Mouse (Mus musculus) embryonic facial prominence, embryonic 11.5 days (tissue): ENCODE results near the gene 3110082I17Rik. TPM values are rescaled to one million over a fixed set of nuclear protein-coding genes. Genes with fewer than 3 reads are reported as not detected.

Experiments
- ATAC-seq: fragments of 200-750 bp; cut with Nextera tagmentation; replicated peaks from 2 replicates; pipeline ENCODE4 v1.8.0; 2017; ENCODE audit warnings: low read depth; ENCODE audit not compliant: insufficient number of reproducible peaks, low FRiP score, low TSS enrichment
- DNase-seq: peaks from one replicate; pipeline ENCODE4 v3.0.0-alpha.2; 2015; ENCODE audit warnings: low spot score
- H3K27ac ChIP-seq: fragments of 300-500 bp; sonication (generic); replicated peaks from 2 replicates; pipeline ENCODE4 v1.5.1; 2014; ENCODE audit warnings: mild to moderate bottlenecking, low read depth, low read length, control low read depth
- H3K27me3 ChIP-seq: fragments of 300-500 bp; sonication (generic); 2 replicates; pipeline ENCODE4 v1.6.1; 2014; ENCODE audit warnings: mild to moderate bottlenecking, low read length, moderate library complexity, mixed read lengths; ENCODE audit not compliant: control insufficient read depth, insufficient read depth
- H3K36me3 ChIP-seq: fragments of 300-500 bp; sonication (generic); replicated peaks from 2 replicates; pipeline ENCODE4 v1.6.1; 2014; ENCODE audit warnings: low read depth, mild to moderate bottlenecking, low read length, moderate library complexity, mixed read lengths; ENCODE audit not compliant: control insufficient read depth, insufficient read depth
- H3K4me1 ChIP-seq: fragments of 300-500 bp; sonication (generic); 2 replicates; pipeline ENCODE4 v1.6.1; 2014; ENCODE audit warnings: low read length, mixed read lengths; ENCODE audit not compliant: control insufficient read depth, insufficient read depth
- H3K4me2 ChIP-seq: fragments of 300-500 bp; sonication (generic); 2 replicates; pipeline ENCODE4 v1.6.1; 2014; ENCODE audit warnings: low read depth, mild to moderate bottlenecking, control low read depth, low read length, moderate library complexity
- H3K4me3 ChIP-seq: fragments of 300-500 bp; sonication (generic); 2 replicates; pipeline ENCODE4 v1.5.1; 2014; ENCODE audit warnings: low read depth, low read length, control low read depth
- H3K9ac ChIP-seq: fragments of 300-500 bp; sonication (generic); replicated peaks from 2 replicates; pipeline ENCODE4 v1.6.1; 2014; ENCODE audit warnings: mild to moderate bottlenecking, control low read depth, low read length
- H3K9me3 ChIP-seq: fragments of 300-500 bp; sonication (generic); replicated peaks from 2 replicates; pipeline ENCODE4 v1.6.1; 2016; ENCODE audit warnings: mild to moderate bottlenecking, low read length, inconsistent platforms, mixed read lengths; ENCODE audit not compliant: control insufficient read depth
- WGBS: fragments of 180-500 bp; shearing (Covaris S2); extraction: QIAGEN DNeasy Blood & Tissue Kit; methylation state at CpG from one replicate; pipeline ENCODE4 v1.1.7; 2014; 5-methylcytosine and 5-hydroxymethylcytosine counted together
- microRNA counts: library from miRNA; unstranded; fragments of <30 nt; microRNA quantifications from one replicate; lab custom pipeline; 2016
- microRNA-seq: library from miRNA; unstranded; fragments of <30 nt; microRNA quantifications from one replicate; pipeline ENCODE4, GENCODE M21; 2016; ENCODE audit warnings: borderline number of aligned reads
- polyA plus RNA-seq: library from polyadenylated mRNA; unstranded; fragments of >200 nt; fragmentation: Nextera tagmentation; extraction: Ambion mirVana; gene quantifications from 2 replicates; pipeline ENCODE4 v1.2.1, GENCODE M21; 2014

3110082I17Rik gene
- polyA plus RNA-seq, 1 experiment from 2014 or later = 27.1 TPM

GRCm38 (mm10) chr5:139316982-139317675, 143.2 kb downstream of the 3110082I17Rik start:
- Histone ChIP-seq H3K4me1 (no peaks in the 10 kb centered on the region), H3K27me3 (no peaks in the 10 kb centered on the region), H3K4me3 (no peak overlapping the region), H3K36me3 (no peaks in the 10 kb centered on the region), H3K9ac (no peak overlapping the region), H3K4me2 (no peak overlapping the region), H3K27ac (no peak overlapping the region), H3K9me3 (no peaks in the 10 kb centered on the region)
- ATAC-seq = no peak
- no peak for DNase-seq
- 76% methylated on average over 6 of the region's 6 CpGs for WGBS

- 83% methylated on average over 12 of the region's 12 CpGs for WGBS
- H3K9ac ChIP-seq = no peak overlapping the region
- no peaks in the 10 kb centered on the region for H3K27me3 ChIP-seq
- DNase-seq (no peak), ATAC-seq (no peak)
- no peaks in the 10 kb centered on the region for H3K4me1 ChIP-seq
- no peak overlapping the region for H3K4me2 ChIP-seq
- no peaks in the 10 kb centered on the region for H3K9me3 ChIP-seq
- no peak overlapping the region for H3K27ac ChIP-seq
- no peak overlapping the region for H3K4me3 ChIP-seq
- H3K36me3 ChIP-seq = no peaks in the 10 kb centered on the region
These were observed 145.2 kb downstream of the 3110082I17Rik start for GRCm38 (mm10) chr5:139314941-139315642.

DNA sequence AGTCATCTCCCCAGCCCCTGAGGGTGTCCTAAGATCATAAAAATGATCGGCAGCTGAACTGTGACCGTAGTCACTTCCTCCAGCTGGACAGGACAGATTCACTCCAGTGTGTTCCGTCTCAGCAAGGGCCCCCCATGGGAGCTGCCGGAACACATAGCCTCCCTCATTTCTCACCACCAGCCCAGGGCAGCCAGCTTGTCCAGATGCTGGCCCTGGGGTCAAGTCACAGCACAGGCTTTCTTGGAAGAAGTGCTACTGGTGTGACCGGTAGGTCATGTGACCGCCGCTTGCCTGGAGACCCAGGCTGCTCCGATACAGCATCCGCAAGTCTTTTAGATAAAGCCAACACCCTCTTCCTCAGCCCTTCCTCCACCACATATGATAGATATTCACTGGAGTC, 146.8 kb downstream of the 3110082I17Rik start:
- H3K9ac ChIP-seq = no peak overlapping the region
- no peaks in the 10 kb centered on the region for H3K9me3 ChIP-seq
- H3K4me3 ChIP-seq = no peak overlapping the region
- H3K27ac ChIP-seq = no peak overlapping the region
- H3K4me1 ChIP-seq = no peaks in the 10 kb centered on the region
- DNase-seq (no peak), ATAC-seq (no peak)
- 75% methylated on average over 9 of the region's 9 CpGs for WGBS
- H3K36me3 ChIP-seq = no peaks in the 10 kb centered on the region
- H3K27me3 ChIP-seq = no peaks in the 10 kb centered on the region
- no peak overlapping the region for H3K4me2 ChIP-seq

- Histone ChIP-seq H3K9ac (no peak overlapping the region), H3K36me3 (no peaks in the 10 kb centered on the region), H3K4me3 (no peak overlapping the region), H3K4me2 (no peak overlapping the region), H3K9me3 (no peaks in the 10 kb centered on the region), H3K27me3 (no peaks in the 10 kb centered on the region), H3K4me1 (no peaks in the 10 kb centered on the region), H3K27ac (no peak overlapping the region)
- DNase-seq (no peak), ATAC-seq (no peak)
- WGBS = 88% methylated on average over 9 of the region's 9 CpGs
These were observed 148.5 kb downstream of the 3110082I17Rik start for GRCm38 (mm10) chr5:139311822-139312221.

GRCm38 (mm10) chr5:139310477-139310876, 149.8 kb downstream of the 3110082I17Rik start:
- Histone ChIP-seq H3K4me3 (no peak overlapping the region), H3K27ac (no peak overlapping the region), H3K4me1 (no peaks in the 10 kb centered on the region), H3K4me2 (no peak overlapping the region), H3K9me3 (no peaks in the 10 kb centered on the region), H3K36me3 (no peaks in the 10 kb centered on the region), H3K9ac (no peak overlapping the region), H3K27me3 (no peaks in the 10 kb centered on the region)
- 88% methylated on average over 4 of the region's 4 CpGs for WGBS
- ATAC-seq = no peak
- no peak for DNase-seq

DNA sequence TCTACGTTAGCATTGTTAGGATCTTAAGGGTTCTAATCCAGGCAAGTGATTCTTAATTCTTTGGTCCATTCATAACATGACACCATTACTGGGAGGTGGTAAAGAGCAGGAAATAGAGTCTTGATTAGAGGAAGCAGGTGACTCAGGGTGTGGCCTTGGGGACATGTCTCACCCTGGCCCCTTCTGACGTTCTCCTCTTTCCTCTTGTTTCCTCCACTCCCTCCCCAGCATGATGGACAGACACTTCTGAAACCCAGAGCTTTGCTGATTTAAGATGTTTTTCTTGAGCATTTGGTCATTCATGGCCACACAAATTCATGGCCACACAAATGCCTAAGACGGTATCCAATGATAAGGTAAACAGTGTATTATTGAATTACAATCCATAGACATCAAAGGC, 150.4 kb downstream of the 3110082I17Rik start:
- Histone ChIP-seq H3K9ac (no peak overlapping the region), H3K9me3 (no peaks in the 10 kb centered on the region), H3K27me3 (no peaks in the 10 kb centered on the region), H3K4me3 (no peak overlapping the region), H3K4me2 (no peak overlapping the region), H3K36me3 (no peaks in the 10 kb centered on the region), H3K4me1 (no peaks in the 10 kb centered on the region), H3K27ac (no peak overlapping the region)
- ATAC-seq (no peak), DNase-seq (no peak)
- 75% methylated on average over 3 of the region's 3 CpGs for WGBS

MicroRNA genes within 50 kb of the gene (microRNA counts, 519-probe panel; counts per million panel counts)
- microRNA mmu-miR-339-3p (lab: Ali Mortazavi, UCI) (not detected), microRNA mmu-miR-339-5p (lab: Ali Mortazavi, UCI) (not detected)

Small RNA genes lying within 50 kb of the gene (microRNA-seq; reads per million reads assigned to microRNA genes)
- gene Mir339 = 526 reads per million, percentile 64 among the genes with 10 or more reads in this experiment

Other genes starting within 250 kb of the 3110082I17Rik start
- 123 and 146 TPM in 2 replicates for gene Get4, start 208.2 kb downstream of the 3110082I17Rik start, polyA plus RNA-seq
- 1.6 and 1.7 TPM in 2 replicates for gene Adap1, start 134.9 kb downstream of the 3110082I17Rik start, polyA plus RNA-seq
- gene Cox19, start 109.1 kb downstream of the 3110082I17Rik start, polyA plus RNA-seq = 116 and 123 TPM in 2 replicates
- gene Cyp2w1, start 107.9 kb downstream of the 3110082I17Rik start, polyA plus RNA-seq = 0.41 and 0.46 TPM in 2 replicates
- gene Gpr146, start 82.8 kb downstream of the 3110082I17Rik start, polyA plus RNA-seq = 1.6 and 1.7 TPM in 2 replicates
- 0.18 and 0.27 TPM in 2 replicates for gene C130050O18Rik, start 55.2 kb downstream of the 3110082I17Rik start, polyA plus RNA-seq
- 0.42 and 0.82 TPM in 2 replicates for gene Gper1, start 37.4 kb downstream of the 3110082I17Rik start, polyA plus RNA-seq
- gene Zfand2a, start 24.0 kb upstream of the 3110082I17Rik start, polyA plus RNA-seq = 5.4 and 6.4 TPM in 2 replicates
- 3.0 and 5.9 TPM in 2 replicates for gene Uncx, start 83.0 kb upstream of the 3110082I17Rik start, polyA plus RNA-seq